Mouse (Mus musculus) E14TG2a.4 (cell line): ENCODE measurements at regions not wholly inside any gene's neighbourhood (a gene's known extent, or its start where the extent isn't known, plus 50 kb on each side); places are given as distances from the start of the nearest gene placed in this dataset.

Experiments used
- CTCF ChIP-seq: conservative IDR thresholded peaks from 2 replicates; pipeline ENCODE4 v1.5.1; 2014; ENCODE audit warnings: low read length
- NANOG ChIP-seq: IDR thresholded peaks from 2 replicates; pipeline ENCODE4 v1.6.1; 2014; ENCODE audit warnings: borderline replicate concordance, low read length, mixed read lengths
- POU5F1 ChIP-seq: IDR thresholded peaks from 2 replicates; pipeline ENCODE4 v1.6.1; 2014; ENCODE audit warnings: low read length, borderline replicate concordance

DNA sequence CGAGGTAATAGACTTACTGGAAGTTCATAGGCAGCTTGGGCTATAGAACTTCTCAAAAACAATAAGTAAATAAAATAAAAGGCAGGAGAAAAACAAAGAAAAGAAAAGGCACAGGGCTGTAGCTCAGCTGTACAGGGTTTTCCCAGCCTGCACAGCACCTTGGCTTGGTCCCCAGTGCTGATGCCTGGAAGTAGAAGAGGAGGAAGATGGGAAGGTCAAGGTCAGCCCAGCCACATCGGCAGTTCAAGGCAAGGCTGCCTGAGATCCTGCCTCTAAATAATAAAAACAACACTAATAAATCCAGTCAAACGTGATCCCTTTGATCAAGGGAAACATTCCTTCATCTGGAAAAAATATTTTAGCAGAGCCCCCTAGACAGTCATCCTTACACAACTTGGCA, 103.1 kb downstream of the Cenpf start:
- no peak for TF ChIP-seq CTCF
- no peak for TF ChIP-seq NANOG
- TF ChIP-seq POU5F1: no peak
